Mouse (Mus musculus): ENCODE data around the gene Dock4. TPM values are rescaled to one million over a fixed set of nuclear protein-coding genes. Genes with fewer than 3 reads are reported as not detected.

The Dock4 gene
- polyA plus RNA-seq, 1 experiment = 4.1 TPM

GRCm38 (mm10) chr12:40759281-40759680, 313.5 kb downstream of the Dock4 start:
- DNase-seq (ENCODE audit: low spot score) = no peak

GRCm38 (mm10) chr12:40767258-40767816, 321.6 kb downstream of the Dock4 start:
- no peak for DNase-seq (ENCODE audit: low spot score)

GRCm38 (mm10) chr12:40773091-40773490, 327.3 kb downstream of the Dock4 start:
- no peak for DNase-seq (ENCODE audit: low spot score)

GRCm38 (mm10) chr12:40781554-40781953, 335.8 kb downstream of the Dock4 start:
- DNase-seq (ENCODE audit: low spot score) = no peak

- no peak for DNase-seq (ENCODE audit: low spot score)
Measured at GRCm38 (mm10) chr12:40788621-40789111, 342.9 kb downstream of the Dock4 start.

- DNase-seq (ENCODE audit: low spot score) = no peak
Measured at GRCm38 (mm10) chr12:40789379-40790361, 343.9 kb downstream of the Dock4 start.

GRCm38 (mm10) chr12:40791221-40791620, 345.5 kb downstream of the Dock4 start:
- DNase-seq (ENCODE audit: low spot score) = no peak

- DNase-seq (ENCODE audit: low spot score) = no peak
Measured at GRCm38 (mm10) chr12:40792184-40792650, 346.5 kb downstream of the Dock4 start.

GRCm38 (mm10) chr12:40794066-40794465, 348.3 kb downstream of the Dock4 start:
- DNase-seq (ENCODE audit: low spot score) = no peak

- no peak for DNase-seq (ENCODE audit: low spot score)
Measured at GRCm38 (mm10) chr12:40794756-40795155, 349.0 kb downstream of the Dock4 start.

- DNase-seq (ENCODE audit: low spot score) = no peak
Measured at GRCm38 (mm10) chr12:40795768-40796167, 350.0 kb downstream of the Dock4 start.

GRCm38 (mm10) chr12:40796813-40797491, 351.2 kb downstream of the Dock4 start:
- DNase-seq (ENCODE audit: low spot score) = no peak

GRCm38 (mm10) chr12:40797561-40798343, 352.0 kb downstream of the Dock4 start:
- no peak for DNase-seq (ENCODE audit: low spot score)

- DNase-seq (ENCODE audit: low spot score) = no peak
Measured at GRCm38 (mm10) chr12:40798344-40799017, 352.7 kb downstream of the Dock4 start.

- DNase-seq (ENCODE audit: low spot score) = no peak
Measured at GRCm38 (mm10) chr12:40801456-40801855, 355.7 kb downstream of the Dock4 start.

GRCm38 (mm10) chr12:40805257-40805656, 359.5 kb downstream of the Dock4 start:
- DNase-seq (ENCODE audit: low spot score) = no peak

GRCm38 (mm10) chr12:40807916-40808315, 362.2 kb downstream of the Dock4 start:
- DNase-seq (ENCODE audit: low spot score) = no peak

- DNase-seq (ENCODE audit: low spot score) = no peak
Measured at GRCm38 (mm10) chr12:40813474-40813873, 367.7 kb downstream of the Dock4 start.

GRCm38 (mm10) chr12:40814659-40815363, 369.1 kb downstream of the Dock4 start:
- DNase-seq (ENCODE audit: low spot score) = no peak

Data from urinary bladder, adult 2 months (tissue).